Comparison of ENCODE assay signal across 9 mouse cellular contexts in genomic region chr2:104299160-104299559, GRCm38 (mm10).
DNase-seq lines count a peak whose midpoint lies in the region; ATAC-seq lines count a peak whose summit lies in the region.
"Had no signal": no experiment of that assay in that cellular context is flagged by ENCODE, and none has a peak within 500 bp of the region (broad histone marks: within the 10 kb centered on the region; RNA-seq: fewer than 3 reads in every experiment).

No protein-coding gene starts in this region.

- H3K4me3 ChIP-seq in heart, embryonic 10.5 days: no peak overlapping the region
- H3K4me3 ChIP-seq in embryonic facial prominence, embryonic 14.5 days (ENCODE audit: low read depth, low read length): no peak overlapping the region
- H3K4me3 ChIP-seq in limb, embryonic 13.5 days: no peak overlapping the region
- H3K4me3 ChIP-seq: liver, embryonic 15.5 days had no signal

- H3K9ac ChIP-seq in embryonic facial prominence, embryonic 14.5 days (ENCODE audit: low read depth, low read length): no peak overlapping the region
- H3K9ac ChIP-seq in limb, embryonic 13.5 days: no peak overlapping the region
- H3K9ac ChIP-seq: liver, embryonic 15.5 days had no signal

- H3K4me1 ChIP-seq in heart, embryonic 10.5 days: no peaks in the 10 kb centered on the region
- no peaks in the 10 kb centered on the region for H3K4me1 ChIP-seq in embryonic facial prominence, embryonic 14.5 days (ENCODE audit: control insufficient read depth, insufficient read depth, low read length)
- no peaks in the 10 kb centered on the region for H3K4me1 ChIP-seq in limb, embryonic 13.5 days
- H3K4me1 ChIP-seq: liver, embryonic 15.5 days had no signal

- no peak for ATAC-seq in embryonic facial prominence, embryonic 14.5 days (ENCODE audit: low read depth)
- ATAC-seq in limb, embryonic 13.5 days (ENCODE audit: low FRiP score, low read depth): 0 out of 2 replicates have a peak, but pooled peaks have one; percentile 69

- WGBS in heart, embryonic 10.5 days: 15% methylated on average over 7 of the region's 7 CpGs
- 18% methylated on average over 7 of the region's 7 CpGs for WGBS in embryonic facial prominence, embryonic 14.5 days
- WGBS in limb, embryonic 13.5 days: 13% methylated on average over 7 of the region's 7 CpGs

- no peaks in the 10 kb centered on the region for H3K9me3 ChIP-seq in heart, embryonic 10.5 days
- no peaks in the 10 kb centered on the region for H3K9me3 ChIP-seq in embryonic facial prominence, embryonic 14.5 days (ENCODE audit: control insufficient read depth, low read length)
- no peaks in the 10 kb centered on the region for H3K9me3 ChIP-seq in limb, embryonic 13.5 days
- H3K9me3 ChIP-seq: liver, embryonic 15.5 days had no signal

- no peaks in the 10 kb centered on the region for H3K27me3 ChIP-seq in heart, embryonic 10.5 days (ENCODE audit: insufficient read depth, poor library complexity, severe bottlenecking)
- H3K27me3 ChIP-seq in embryonic facial prominence, embryonic 14.5 days (replicated peaks; ENCODE audit: control insufficient read depth, insufficient read depth, low read length): no peaks in the 10 kb centered on the region
- H3K27me3 ChIP-seq in limb, embryonic 13.5 days: no peaks in the 10 kb centered on the region
- H3K27me3 ChIP-seq: liver, embryonic 15.5 days had no signal

- no peak overlapping the region for H3K27ac ChIP-seq in heart, embryonic 10.5 days
- no peak overlapping the region for H3K27ac ChIP-seq in embryonic facial prominence, embryonic 14.5 days (replicated peaks; ENCODE audit: low read depth, low read length)
- no peak overlapping the region for H3K27ac ChIP-seq in limb, embryonic 13.5 days
- H3K27ac ChIP-seq: liver, embryonic 15.5 days had no signal

- H3K4me2 ChIP-seq in embryonic facial prominence, embryonic 14.5 days (ENCODE audit: low read depth, low read length): no peak overlapping the region
- no peak overlapping the region for H3K4me2 ChIP-seq in limb, embryonic 13.5 days (replicated peaks)
- H3K4me2 ChIP-seq: liver, embryonic 15.5 days had no signal

- H3K36me3 ChIP-seq in heart, embryonic 10.5 days: no peaks in the 10 kb centered on the region
- no peaks in the 10 kb centered on the region for H3K36me3 ChIP-seq in embryonic facial prominence, embryonic 14.5 days (ENCODE audit: control insufficient read depth, insufficient read depth, low read length)
- H3K36me3 ChIP-seq in limb, embryonic 13.5 days: no peaks in the 10 kb centered on the region
- H3K36me3 ChIP-seq: liver, embryonic 15.5 days had no signal

- intact Hi-C loops in heart, postnatal 25 days (cut with DNase I): no loop called here

- DNase-seq in heart, embryonic 10.5 days (ENCODE audit: low spot score): peak; percentile 88
- no peak for DNase-seq in heart, postnatal 25 days (ENCODE audit: low spot score)
- peak; percentile 26 for DNase-seq in MEL-GATA-1-ER (ENCODE audit: extremely low read depth, low read depth)
- peak; percentile 92 for DNase-seq in embryonic facial prominence, embryonic 14.5 days (ENCODE audit: low spot score)
- peak; percentile 62 for DNase-seq in ovary, postnatal 14 days (ENCODE audit: low spot score)
- no peak for DNase-seq in frontal cortex, postnatal 14 days (ENCODE audit: low spot score in 2 of 2)
- no peak for DNase-seq in natural killer cell, adult 2 months (ENCODE audit: low spot score in 2 of 2)

Comparison
In these comparisons a context has a peak if more than half of its experiments do, and no peak if none do; other contexts are left out.
1. DNase-seq: peak in heart, embryonic 10.5 days (single experiment), MEL-GATA-1-ER (single experiment), embryonic facial prominence, embryonic 14.5 days (single experiment) and ovary, postnatal 14 days (single experiment); none in heart, postnatal 25 days (single experiment), frontal cortex, postnatal 14 days (0 of 2) and natural killer cell, adult 2 months (0 of 2).